Mouse (Mus musculus): ENCODE data around the gene Lrch3.
A peak's percentile ranks its signal among the peaks of the same experiment; 100 is the strongest.
"Not testable (repeated sequence)": the region's sequence is repeated elsewhere in the genome, so short reads cannot be mapped to it uniquely, and the experiment has no call there.

The Lrch3 gene

DNA sequence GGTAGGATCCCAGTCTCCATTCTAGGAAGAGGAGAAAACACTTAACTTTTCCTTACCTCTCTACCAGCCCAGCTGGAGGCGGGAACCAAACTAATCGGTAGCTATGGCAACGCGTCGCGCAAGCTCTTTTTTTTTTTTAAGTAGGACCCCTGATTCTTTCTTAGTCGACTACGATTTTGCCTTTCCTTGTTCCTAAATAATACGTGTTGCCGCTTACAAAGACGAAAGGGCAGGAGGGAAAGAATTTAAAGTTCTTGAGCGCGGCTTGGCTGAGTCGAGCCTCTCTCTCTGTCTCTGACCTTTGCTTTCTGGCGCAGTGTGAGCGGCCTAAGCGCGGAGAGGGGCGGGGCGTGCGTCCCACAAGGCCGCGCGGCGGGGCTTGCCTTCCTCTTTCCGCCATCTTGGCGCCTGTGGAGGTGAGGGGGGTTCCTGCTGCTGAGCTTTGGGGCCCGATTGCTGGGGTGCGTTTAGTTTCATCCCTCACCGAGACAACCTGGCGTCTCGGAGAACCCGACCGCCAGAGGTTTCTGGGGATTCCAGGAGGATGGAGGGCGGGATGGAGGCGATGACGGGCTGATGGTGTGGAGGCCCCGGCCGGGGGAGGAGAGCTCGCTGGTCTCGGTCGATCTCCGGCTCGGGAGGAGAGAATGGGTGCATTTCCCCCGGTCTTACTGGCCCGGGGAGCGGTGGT is 142.3 kb downstream of the Lrch3 start, which contains the start of the genes Iqcg and Rpl35a:
TSS of gene Iqcg (minus strand) at position 124 of the 691 bp plus-strand sequence.
TSS of gene Rpl35a (plus strand) at position 359 of the 691 bp plus-strand sequence.
- DNase-seq (ENCODE audit: low read depth), result peak; percentile 71

- DNase-seq (ENCODE audit: low read depth), result no peak
These were observed 142.9 kb downstream of the Lrch3 start for GRCm38 (mm10) chr16:33056786-33057185.

DNA sequence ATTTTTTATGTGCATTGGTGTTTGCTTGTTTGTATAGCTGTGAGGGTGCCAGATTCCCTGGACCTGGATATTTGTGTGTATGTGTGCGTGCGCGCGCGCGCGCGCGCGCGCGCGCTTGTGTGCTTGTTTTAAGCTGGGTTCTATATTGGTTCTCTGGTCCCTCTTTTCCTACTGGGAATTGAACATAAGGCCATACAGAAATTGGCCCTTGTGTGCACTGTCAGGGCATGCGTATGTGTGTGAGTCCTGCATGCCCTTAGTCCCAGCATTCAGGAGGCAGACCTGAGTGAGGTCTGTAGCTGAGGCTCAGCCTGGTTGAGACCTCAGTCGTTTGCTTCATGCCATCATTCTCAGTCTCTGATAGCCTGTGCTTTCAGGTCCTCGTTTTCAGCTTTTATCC is 144.1 kb downstream of the Lrch3 start:
- DNase-seq (ENCODE audit: low read depth), result no peak

DNA sequence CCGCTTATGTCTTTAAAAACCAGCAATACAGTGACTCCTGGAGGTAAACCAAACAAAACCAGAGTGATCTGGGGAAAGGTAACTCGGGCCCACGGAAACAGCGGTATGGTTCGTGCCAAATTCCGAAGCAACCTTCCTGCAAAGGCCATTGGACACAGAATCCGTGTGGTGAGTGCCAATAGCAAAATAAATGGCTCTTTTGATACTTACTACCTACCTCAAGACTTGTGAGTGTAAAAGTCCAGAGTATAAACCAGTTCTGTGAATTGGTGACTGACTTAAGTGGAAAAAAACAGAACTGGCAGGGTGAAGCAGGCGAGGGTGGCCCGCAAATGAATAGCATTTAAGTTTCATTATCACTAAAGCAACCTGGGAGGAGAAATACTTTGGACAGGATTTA is 144.8 kb downstream of the Lrch3 start:
- DNase-seq (ENCODE audit: low read depth), result not testable (repeated sequence)

DNA sequence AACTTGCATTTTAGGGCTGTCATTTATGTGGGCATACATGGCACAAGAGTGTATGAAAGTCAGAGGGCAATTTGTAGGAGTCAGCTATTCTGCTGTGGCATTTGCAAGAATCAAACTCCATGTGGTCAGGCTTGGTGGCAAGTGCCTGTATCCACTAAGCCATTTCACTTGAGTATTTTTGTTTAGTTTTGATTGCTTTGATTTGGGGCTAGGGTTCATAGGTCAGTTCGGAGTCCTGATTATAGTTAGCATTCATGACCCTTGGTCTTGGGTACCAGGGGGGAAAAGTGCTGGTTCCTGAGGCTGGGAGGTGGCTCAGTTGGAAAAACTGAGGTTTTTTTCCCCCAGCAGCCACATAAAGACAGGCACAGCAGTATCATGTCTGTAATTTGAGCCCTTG is 145.6 kb downstream of the Lrch3 start:
- DNase-seq (ENCODE audit: low read depth), result no peak

DNA sequence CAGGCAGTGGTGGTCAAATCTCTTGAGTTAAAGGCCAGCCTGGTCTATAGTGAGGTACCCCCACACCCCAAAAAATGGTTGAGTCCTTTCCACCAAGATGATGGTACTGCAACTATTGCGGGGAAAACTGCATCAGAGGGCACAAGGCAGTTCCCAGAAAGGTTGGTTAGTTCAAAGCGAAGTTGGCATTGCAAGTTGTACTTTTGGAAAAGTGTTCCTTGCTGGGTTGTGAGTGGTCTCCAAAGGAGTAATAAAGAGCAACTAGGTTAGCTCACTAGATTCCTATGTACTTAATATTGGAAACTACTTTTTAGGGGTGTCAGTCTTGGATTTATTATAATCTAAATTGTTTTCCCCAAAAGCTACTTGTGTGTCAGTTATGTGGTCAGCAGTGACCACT is 147.0 kb downstream of the Lrch3 start:
- DNase-seq (ENCODE audit: low read depth), result no peak

GRCm38 (mm10) chr16:33061400-33061799 is 147.5 kb downstream of the Lrch3 start:
- no peak for DNase-seq (ENCODE audit: low read depth)

- DNase-seq (ENCODE audit: low read depth), result peak; percentile 71
These were observed 148.3 kb downstream of the Lrch3 start, which contains the start of gene Lmln for GRCm38 (mm10) chr16:33062024-33062681. Lmln (plus strand) TSS chr16:33062521.

- DNase-seq (ENCODE audit: low read depth), result no peak
These were observed 148.8 kb downstream of the Lrch3 start for GRCm38 (mm10) chr16:33062682-33063131.

DNA sequence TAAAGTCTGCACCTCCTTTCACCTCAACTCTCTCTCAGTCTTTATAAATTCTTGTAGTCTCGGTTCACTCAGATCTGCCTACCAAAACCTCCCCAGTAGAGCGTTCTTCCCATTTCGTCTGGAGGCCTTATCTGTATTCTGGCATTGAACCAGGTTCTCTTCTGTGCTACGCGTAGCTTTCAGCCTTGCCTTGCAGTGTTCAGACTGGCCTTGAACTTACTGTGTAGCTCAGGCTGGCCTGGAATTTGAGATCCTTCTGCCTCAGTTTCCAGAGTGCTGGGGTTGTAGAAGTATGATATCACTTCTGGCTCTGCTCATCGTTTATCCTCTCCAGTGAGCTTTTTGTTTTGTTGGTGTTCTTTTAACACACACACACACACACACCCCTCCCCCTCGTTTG is 149.4 kb downstream of the Lrch3 start:
- DNase-seq (ENCODE audit: low read depth), result no peak

- no peak for DNase-seq (ENCODE audit: low read depth)
These were observed 150.7 kb downstream of the Lrch3 start for GRCm38 (mm10) chr16:33064636-33065035.
